Mouse (Mus musculus): Measurements from ENCODE around the gene Dnajc4. TPM values are rescaled to one million over a fixed set of nuclear protein-coding genes. Genes with fewer than 3 reads are reported as not detected.

The Dnajc4 gene
- polyA plus RNA-seq, 1 experiment from 2014 or later = 11.8 TPM

DNA sequence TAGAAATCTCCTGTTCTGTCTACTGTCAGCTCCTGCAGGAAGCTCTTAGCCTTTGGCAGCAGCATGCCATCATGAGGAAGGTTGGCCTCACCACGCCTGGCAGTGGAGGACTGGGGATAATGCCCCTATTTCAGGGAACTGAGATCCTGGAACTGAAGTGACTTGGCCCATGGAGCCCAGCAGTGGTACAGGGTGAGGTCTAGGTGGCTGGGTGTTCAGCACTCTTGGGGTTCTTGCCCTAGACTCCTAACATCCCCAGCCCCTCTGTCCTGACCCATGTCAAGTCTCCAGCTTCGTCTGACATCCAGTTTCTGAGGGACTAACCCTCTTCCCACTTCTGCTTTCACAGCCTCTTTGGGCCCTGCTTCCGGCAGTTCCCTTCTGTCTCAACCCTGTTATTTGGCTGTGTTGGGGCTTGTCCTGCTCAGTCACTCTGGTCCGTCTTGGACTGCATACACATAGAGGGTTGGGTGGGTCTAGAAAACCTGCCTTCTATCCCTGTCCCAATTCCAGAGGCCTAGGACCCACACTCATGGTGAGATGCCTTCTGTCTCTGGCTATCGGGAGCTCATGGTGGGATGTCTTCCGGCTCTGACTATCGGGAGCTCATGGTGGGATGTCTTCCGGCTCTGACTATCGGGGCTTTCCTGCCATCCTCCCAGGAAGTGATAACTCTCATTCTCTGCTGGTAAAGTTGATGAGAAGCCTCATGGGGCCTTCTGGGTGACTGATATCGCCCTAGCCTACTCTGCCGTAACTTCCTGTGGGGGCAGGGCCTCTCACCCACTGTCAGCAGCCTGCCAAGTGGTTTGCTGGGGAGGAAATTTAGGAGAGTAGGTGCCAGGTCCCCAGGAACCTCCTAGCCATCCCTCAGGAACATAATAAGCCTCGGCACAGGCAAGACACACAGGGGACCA is 25.4 kb upstream of the Dnajc4 start:
- Histone ChIP-seq H3K27ac (peak overlapping the region; percentile 98), H3K4me2 (peak overlapping the region; percentile 89), H3K9me3 (replicated peaks) (no peaks in the 10 kb centered on the region), H3K9ac (peak overlapping the region; percentile 92), H3K4me1 (replicated peaks) (peaks cover 60% of the 10 kb centered on the region), H3K36me3 (peaks cover 73% of the 10 kb centered on the region), H3K4me3 (replicated peaks) (peak overlapping the region; percentile 74), H3K27me3 (no peaks in the 10 kb centered on the region)
- DNase-seq (peak; percentile 79), ATAC-seq (ENCODE audit: low read depth) (peak; percentile 88)
- 16% methylated on average over 12 of the region's 12 CpGs for whole genome bisulfite sequencing (ENCODE audit: insufficient replicate concordance)

DNA sequence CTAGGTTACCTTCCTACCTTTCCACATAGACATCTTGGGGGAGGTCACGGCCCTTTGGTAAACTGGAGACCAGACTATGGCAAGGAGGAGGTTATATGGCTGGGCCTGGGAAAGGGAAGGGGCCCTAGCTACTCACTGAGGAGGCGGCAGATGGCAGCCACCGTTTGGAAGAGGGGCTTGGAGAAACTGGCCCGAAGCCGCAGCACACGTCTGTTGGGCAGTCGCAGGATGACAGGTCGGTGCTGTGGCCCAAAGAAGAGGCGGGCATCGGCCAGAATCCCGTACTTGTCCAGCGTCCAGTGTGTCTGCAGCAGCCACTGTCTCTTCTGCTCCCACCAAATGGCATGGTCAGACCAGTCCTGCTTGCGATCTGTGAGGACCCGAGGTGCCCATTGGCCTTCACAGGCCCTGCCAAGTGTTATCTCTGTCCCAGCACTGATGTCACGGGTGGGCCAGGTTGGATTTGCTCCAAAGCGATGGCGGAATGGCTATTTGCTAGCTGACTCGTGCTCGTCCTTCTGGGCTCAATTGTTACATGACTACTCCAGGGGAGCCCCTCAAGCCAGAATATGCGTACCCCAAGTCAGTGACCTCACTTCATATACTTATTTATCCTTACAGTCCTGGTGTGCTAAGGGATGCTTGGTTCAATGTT is 22.2 kb upstream of the Dnajc4 start:
- ATAC-seq (ENCODE audit: low read depth) = no peak
- no peak for DNase-seq
- Histone ChIP-seq H3K27ac (no peak overlapping the region), H3K4me1 (replicated peaks) (peaks cover 43% of the 10 kb centered on the region), H3K27me3 (no peaks in the 10 kb centered on the region), H3K4me2 (no peak overlapping the region), H3K36me3 (peaks cover 63% of the 10 kb centered on the region), H3K9me3 (replicated peaks) (no peaks in the 10 kb centered on the region), H3K9ac (no peak overlapping the region), H3K4me3 (replicated peaks) (no peak overlapping the region)
- WGBS (ENCODE audit: insufficient replicate concordance) = 87% methylated on average over 20 of the region's 20 CpGs

- Histone ChIP-seq H3K27ac (no peak overlapping the region), H3K4me1 (replicated peaks) (peaks cover 37% of the 10 kb centered on the region), H3K4me2 (no peak overlapping the region), H3K4me3 (replicated peaks) (no peak overlapping the region), H3K27me3 (no peaks in the 10 kb centered on the region), H3K9me3 (replicated peaks) (no peaks in the 10 kb centered on the region), H3K36me3 (peaks cover 65% of the 10 kb centered on the region), H3K9ac (no peak overlapping the region)
- ATAC-seq (ENCODE audit: low read depth) = no peak
- no peak for DNase-seq
- 94% methylated on average over 9 of the region's 9 CpGs for WGBS (ENCODE audit: insufficient replicate concordance)
Measured at GRCm38 (mm10) chr19:7013984-7014383, 21.6 kb upstream of the Dnajc4 start.

DNA sequence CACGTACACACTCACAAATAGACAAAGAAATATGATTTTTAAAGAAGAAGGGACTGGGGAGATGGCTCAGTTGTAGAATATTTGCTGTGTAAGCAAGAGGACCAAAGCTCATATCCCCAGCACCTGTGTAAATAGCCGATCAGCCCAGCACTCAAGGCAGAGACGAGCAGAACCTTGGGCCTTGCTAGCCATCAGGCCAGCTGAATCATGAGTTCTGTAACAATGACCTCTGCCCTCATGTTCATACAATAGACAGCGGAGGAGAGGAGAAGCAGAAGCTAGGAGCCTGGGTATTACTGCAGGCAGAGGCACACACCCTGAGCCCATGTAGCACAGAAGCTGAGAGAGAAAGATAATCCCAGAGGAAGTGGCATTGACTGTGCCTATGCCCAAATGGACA is 20.1 kb upstream of the Dnajc4 start:
- H3K27ac ChIP-seq = no peak overlapping the region; the same call in 1 of the 2 replicates
- no peak overlapping the region for H3K4me3 ChIP-seq (replicated peaks)
- no peak overlapping the region for H3K9ac ChIP-seq
- peaks cover 75% of the 10 kb centered on the region for H3K36me3 ChIP-seq
- H3K4me1 ChIP-seq (replicated peaks) = peaks cover 21% of the 10 kb centered on the region
- ATAC-seq (ENCODE audit: low read depth) (no peak), DNase-seq (no peak)
- H3K27me3 ChIP-seq = no peaks in the 10 kb centered on the region
- WGBS (ENCODE audit: insufficient replicate concordance) = 75% methylated on average over 4 of the region's 4 CpGs
- no peaks in the 10 kb centered on the region for H3K9me3 ChIP-seq (replicated peaks)
- H3K4me2 ChIP-seq = no peak overlapping the region

DNA sequence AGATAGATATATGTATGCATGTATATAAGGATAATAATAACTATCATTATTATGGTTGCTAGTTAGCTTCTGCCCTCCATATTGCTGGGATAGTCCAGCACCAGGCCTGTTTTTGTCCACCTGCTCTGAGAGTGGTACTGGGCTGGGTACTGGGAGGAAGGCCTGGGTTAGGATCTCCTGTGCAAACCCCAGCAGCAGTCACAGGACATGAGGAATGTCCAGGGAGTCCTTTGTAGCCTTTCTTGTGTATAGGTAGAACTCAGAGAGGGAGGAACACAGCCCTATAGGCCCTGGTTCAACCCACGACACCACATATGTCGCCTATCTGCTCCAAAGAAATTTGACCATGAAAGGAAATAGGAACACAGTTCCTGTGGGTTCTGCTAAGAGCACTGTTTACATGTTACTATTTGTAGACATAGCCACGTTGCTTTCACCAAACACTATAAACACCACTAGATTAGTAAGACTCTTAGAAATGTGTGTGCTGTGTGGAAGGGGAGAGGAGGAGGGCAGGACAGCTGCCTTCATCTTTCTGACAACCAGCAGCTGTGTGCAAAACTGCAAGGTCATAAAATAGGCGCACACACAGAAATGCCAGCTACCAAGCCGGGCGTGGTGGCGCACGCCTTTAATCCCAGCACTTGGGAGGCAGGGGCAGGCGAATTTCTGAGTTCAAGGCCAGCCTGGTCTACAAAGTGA is 14.7 kb upstream of the Dnajc4 start:
- peaks cover 59% of the 10 kb centered on the region for H3K36me3 ChIP-seq
- H3K27ac ChIP-seq = no peak overlapping the region
- peaks cover 3% of the 10 kb centered on the region; the same call in 1 of the 2 replicates for H3K4me1 ChIP-seq (replicated peaks)
- no peak overlapping the region for H3K4me2 ChIP-seq
- no peaks in the 10 kb centered on the region for H3K27me3 ChIP-seq
- no peak for ATAC-seq (ENCODE audit: low read depth)
- H3K9ac ChIP-seq = no peak overlapping the region
- no peaks in the 10 kb centered on the region for H3K9me3 ChIP-seq (replicated peaks)
- WGBS (ENCODE audit: insufficient replicate concordance) = 84% methylated on average over 9 of the region's 9 CpGs
- no peak overlapping the region for H3K4me3 ChIP-seq (replicated peaks)
- DNase-seq = no peak

GRCm38 (mm10) chr19:6999360-7000063 is 7.1 kb upstream of the Dnajc4 start:
- H3K9me3 ChIP-seq (replicated peaks) = no peaks in the 10 kb centered on the region
- H3K9ac ChIP-seq = no peak overlapping the region
- H3K36me3 ChIP-seq = peaks cover 59% of the 10 kb centered on the region
- WGBS (ENCODE audit: insufficient replicate concordance) = 84% methylated on average over 19 of the region's 19 CpGs
- no peak overlapping the region for H3K27ac ChIP-seq
- H3K27me3 ChIP-seq = no peaks in the 10 kb centered on the region
- peaks cover 42% of the 10 kb centered on the region for H3K4me1 ChIP-seq (replicated peaks)
- no peak overlapping the region for H3K4me2 ChIP-seq
- ATAC-seq (ENCODE audit: low read depth) (no peak), DNase-seq (no peak)
- H3K4me3 ChIP-seq (replicated peaks) = no peak overlapping the region

- Histone ChIP-seq H3K4me3 (replicated peaks) (no peak overlapping the region), H3K36me3 (peaks cover 53% of the 10 kb centered on the region), H3K27ac (no peak overlapping the region), H3K27me3 (no peaks in the 10 kb centered on the region), H3K9ac (no peak overlapping the region), H3K4me2 (no peak overlapping the region), H3K4me1 (replicated peaks) (peaks cover 52% of the 10 kb centered on the region), H3K9me3 (replicated peaks) (no peaks in the 10 kb centered on the region)
- DNase-seq (no peak), ATAC-seq (ENCODE audit: low read depth) (no peak)
- WGBS (ENCODE audit: insufficient replicate concordance) = 86% methylated on average over 9 of the region's 9 CpGs
Measured at GRCm38 (mm10) chr19:6997721-6998290, 5.4 kb upstream of the Dnajc4 start.

DNA sequence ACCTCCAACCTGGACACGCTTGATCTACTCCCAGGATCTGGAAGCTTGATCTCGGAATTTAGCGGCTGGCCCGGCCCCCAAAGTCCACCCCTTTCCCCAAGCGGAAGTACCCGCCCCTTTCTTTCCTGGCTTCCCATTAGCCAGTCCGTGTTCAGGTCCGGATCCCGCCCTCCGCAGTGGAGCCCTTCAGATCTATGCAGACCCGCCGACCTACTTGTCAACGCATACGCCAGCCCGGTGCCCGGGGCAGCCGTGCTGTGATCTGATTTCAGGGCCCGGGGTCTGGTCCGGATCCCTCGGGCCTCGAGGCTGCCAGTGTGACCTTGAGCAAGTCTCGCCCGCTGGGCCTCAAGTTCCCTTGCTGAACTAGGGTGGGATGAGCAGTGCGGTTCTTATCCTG is 3.6 kb upstream of the Dnajc4 start, which contains the start of the genes Nudt22 and Trpt1:
TSS of gene Nudt22 (minus strand) at position 112 of the 400 bp plus-strand sequence.
TSS of gene Trpt1 (plus strand) at position 126 of the 400 bp plus-strand sequence.
- Histone ChIP-seq H3K4me1 (replicated peaks) (peaks cover 60% of the 10 kb centered on the region), H3K4me3 (replicated peaks) (peak within 1 kb of the TSS; percentile 65), H3K27ac (peak within 1 kb of the TSS; percentile 57), H3K36me3 (peaks cover 35% of the 10 kb centered on the region), H3K27me3 (no peaks in the 10 kb centered on the region), H3K9me3 (replicated peaks) (no peaks in the 10 kb centered on the region), H3K4me2 (peak within 1 kb of the TSS; percentile 84), H3K9ac (peak within 1 kb of the TSS; percentile 77)
- DNase-seq (peak; percentile 86), ATAC-seq (ENCODE audit: low read depth) (peak; percentile 70)
- WGBS (ENCODE audit: insufficient replicate concordance) = under 1% methylated on average over 24 of the region's 24 CpGs

DNA sequence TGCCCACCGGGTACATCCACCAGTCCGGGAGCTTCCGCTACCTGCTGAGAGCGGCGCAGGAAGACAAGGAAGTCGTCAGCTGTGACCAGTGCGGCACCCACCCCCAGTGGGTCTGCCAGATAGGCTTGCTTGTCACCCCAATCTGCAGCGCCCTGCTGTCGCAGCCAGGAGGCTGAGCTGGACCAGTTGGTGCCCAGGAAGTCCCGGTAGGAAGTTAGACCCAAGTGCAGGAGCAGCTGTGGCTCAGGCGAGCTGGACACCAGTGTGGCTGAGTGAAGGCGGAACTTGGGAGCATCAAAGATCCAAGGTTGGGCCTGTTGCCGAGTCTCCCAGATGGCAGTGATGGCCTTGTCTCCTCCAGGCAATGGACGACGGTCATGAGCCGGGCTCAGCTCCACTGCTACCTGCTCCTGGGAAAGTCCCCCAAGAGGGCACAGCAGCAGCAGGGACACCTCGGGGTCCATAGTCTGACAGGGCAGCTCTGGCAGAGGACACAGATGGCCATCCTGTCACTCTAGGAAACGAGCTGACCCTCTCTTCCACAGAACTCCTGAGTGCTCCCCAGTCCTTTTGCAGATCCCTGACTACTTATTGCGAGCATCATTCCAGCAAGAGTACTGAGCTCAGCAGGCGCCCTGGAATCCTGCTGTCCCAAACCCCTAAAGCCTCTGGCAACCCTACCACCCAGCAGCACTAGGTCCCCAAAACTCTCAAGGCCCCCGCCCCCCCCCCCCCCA is 3.1 kb upstream of the Dnajc4 start:
- H3K4me1 ChIP-seq (replicated peaks) = peaks cover 60% of the 10 kb centered on the region
- whole genome bisulfite sequencing (ENCODE audit: insufficient replicate concordance) = 40% methylated on average over 21 of the region's 21 CpGs
- DNase-seq = no peak
- peak overlapping the region; percentile 65 for H3K4me3 ChIP-seq (replicated peaks)
- no peaks in the 10 kb centered on the region for H3K27me3 ChIP-seq
- H3K9me3 ChIP-seq (replicated peaks) = no peaks in the 10 kb centered on the region
- no peak for ATAC-seq (ENCODE audit: low read depth)
- peak overlapping the region; percentile 84 for H3K4me2 ChIP-seq
- H3K27ac ChIP-seq = peak overlapping the region; percentile 57
- peaks cover 29% of the 10 kb centered on the region for H3K36me3 ChIP-seq
- peak overlapping the region; percentile 77 for H3K9ac ChIP-seq

GRCm38 (mm10) chr19:6994489-6994888 is 2.1 kb upstream of the Dnajc4 start:
- Histone ChIP-seq H3K27ac (no peak overlapping the region), H3K27me3 (no peaks in the 10 kb centered on the region), H3K4me2 (peak overlapping the region; percentile 84), H3K9ac (0 out of 2 replicates have a peak overlapping the region, but pooled peaks have one; percentile 77), H3K36me3 (peaks cover 19% of the 10 kb centered on the region), H3K9me3 (replicated peaks) (no peaks in the 10 kb centered on the region), H3K4me1 (replicated peaks) (peaks cover 63% of the 10 kb centered on the region), H3K4me3 (replicated peaks) (no peak overlapping the region)
- no peak for DNase-seq
- no peak for ATAC-seq (ENCODE audit: low read depth)
- WGBS (ENCODE audit: insufficient replicate concordance) = 87% methylated on average over 8 of the region's 8 CpGs
